ENCODE assay signal across 8 mouse cellular contexts in genomic region chr10:70098626-70099025, GRCm38 (mm10). TPM values are rescaled to one million over a fixed set of nuclear protein-coding genes. Genes with fewer than 3 reads are reported as not detected.
A peak's percentile ranks its signal among the peaks of the same experiment; 100 is the strongest.
DNase-seq lines count a peak whose midpoint lies in the region; ATAC-seq and TF ChIP-seq lines count a peak whose summit lies in the region.

No protein-coding gene starts in this region.

- no peak for DNase-seq in thymus, adult 2 months
- DNase-seq in thymus, postnatal 10 days (ENCODE audit: low spot score in 2 of 2): no peak
- no peak for DNase-seq in adrenal gland, adult 8-10 months
- no peak for DNase-seq in urinary bladder, postnatal 4 days (ENCODE audit: low spot score in 2 of 2)
- no peak for DNase-seq in spleen, adult 12 weeks (ENCODE audit: low spot score)

- no peak overlapping the region for H3K9ac ChIP-seq in liver, embryonic 15.5 days

- peak overlapping the region; percentile 87 for H3K4me3 ChIP-seq in erythroblast, embryonic 14.5 days (replicated peaks)
- peak overlapping the region; percentile 91; the same call in 1 of the 2 replicates for H3K4me3 ChIP-seq in thymus, adult 2 months (ENCODE audit: control insufficient read depth, insufficient read depth, low read length)
- peak overlapping the region; percentile 93 for H3K4me3 ChIP-seq in liver, embryonic 15.5 days (replicated peaks)

- H3K27ac ChIP-seq in thymus, adult 2 months (ENCODE audit: control insufficient read depth, insufficient read depth, low read length): no peak overlapping the region
- peak overlapping the region; percentile 83; the same call in 1 of the 2 replicates for H3K27ac ChIP-seq in liver, embryonic 15.5 days (replicated peaks)

- no peak for ATAC-seq in erythroblast, adult 5-6 weeks (replicated peaks; ENCODE audit: low FRiP score, poor library complexity, severe bottlenecking)
- no peak for ATAC-seq in liver, embryonic 15.5 days (ENCODE audit: insufficient read depth)

- 62% methylated on average over 6 of the region's 6 CpGs for WGBS in thymus, adult 2 months
- 31% methylated on average over 6 of the region's 6 CpGs for whole genome bisulfite sequencing in liver, embryonic 15.5 days (ENCODE audit: insufficient replicate concordance)

- H3K27me3 ChIP-seq in erythroblast, embryonic 14.5 days (ENCODE audit: control insufficient read depth): no peaks in the 10 kb centered on the region
- no peaks in the 10 kb centered on the region for H3K27me3 ChIP-seq in thymus, adult 2 months (ENCODE audit: control insufficient read depth, insufficient read depth, low read length)
- H3K27me3 ChIP-seq in liver, embryonic 15.5 days: no peaks in the 10 kb centered on the region

- peak overlapping the region; percentile 96 for H3K4me2 ChIP-seq in liver, embryonic 15.5 days

- peaks cover 37% of the 10 kb centered on the region for H3K36me3 ChIP-seq in erythroblast, embryonic 14.5 days (ENCODE audit: control insufficient read depth)
- no peaks in the 10 kb centered on the region for H3K36me3 ChIP-seq in thymus, adult 2 months (ENCODE audit: control insufficient read depth, insufficient read depth, low read length)
- H3K36me3 ChIP-seq in liver, embryonic 15.5 days (replicated peaks): peaks cover 21% of the 10 kb centered on the region

- no peak for TF ChIP-seq CTCF in thymus, adult 2 months (IDR thresholded peaks at IDR 0.05; ENCODE audit: borderline replicate concordance, control insufficient read depth, extremely low read depth, insufficient read depth, low read length, poor library complexity)

- TF ChIP-seq POLR2A in thymus, adult 2 months (IDR thresholded peaks at IDR 0.05; ENCODE audit: control insufficient read depth, extremely low read depth, insufficient read depth, low read length, poor library complexity): no peak

- H3K4me1 ChIP-seq in erythroblast, embryonic 14.5 days (ENCODE audit: control insufficient read depth): peaks cover 59% of the 10 kb centered on the region
- H3K4me1 ChIP-seq in thymus, adult 2 months (replicated peaks; ENCODE audit: control insufficient read depth, insufficient read depth, low read length): peaks cover 24% of the 10 kb centered on the region
- peaks cover 58% of the 10 kb centered on the region for H3K4me1 ChIP-seq in liver, embryonic 15.5 days (replicated peaks)

- peaks cover 12% of the 10 kb centered on the region for H3K9me3 ChIP-seq in erythroblast, embryonic 14.5 days (ENCODE audit: control insufficient read depth, low read length)
- H3K9me3 ChIP-seq in liver, embryonic 15.5 days (replicated peaks): no peaks in the 10 kb centered on the region

RNA-seq across cellular contexts. Expression of gene Ccdc6, which starts 1.7 kb away (rescaled TPM):
- 0.61 and 1.6 TPM in 2 replicates for polyA plus RNA-seq in erythroblast, embryonic 14.5 days (2012)
- total RNA-seq in erythroblast, adult 5-6 weeks (2015; ENCODE audit: low replicate concordance): 16.5 and 19.6 TPM in 2 replicates
- total RNA-seq in erythroblast, adult 5-6 weeks (2017; ENCODE audit: low replicate concordance): 18.6 and 35.5 TPM in 2 replicates
- polyA plus RNA-seq in thymus, adult 2 months (2012; rRNA removed): 45.5 and 48.0 TPM in 2 replicates
- polyA plus RNA-seq in liver, embryonic 15.5 days (2015; fragmentation: Nextera tagmentation; extraction: Ambion mirVana): 7.0 and 7.5 TPM in 2 replicates
- 10 to 100 TPM; 49.7 to 63.4 (median 59.8) TPM for total RNA-seq in adrenal gland, adult 8-10 months (2022)
